Mouse (Mus musculus): ENCODE results near the gene Plcb3.

The Plcb3 gene

DNA sequence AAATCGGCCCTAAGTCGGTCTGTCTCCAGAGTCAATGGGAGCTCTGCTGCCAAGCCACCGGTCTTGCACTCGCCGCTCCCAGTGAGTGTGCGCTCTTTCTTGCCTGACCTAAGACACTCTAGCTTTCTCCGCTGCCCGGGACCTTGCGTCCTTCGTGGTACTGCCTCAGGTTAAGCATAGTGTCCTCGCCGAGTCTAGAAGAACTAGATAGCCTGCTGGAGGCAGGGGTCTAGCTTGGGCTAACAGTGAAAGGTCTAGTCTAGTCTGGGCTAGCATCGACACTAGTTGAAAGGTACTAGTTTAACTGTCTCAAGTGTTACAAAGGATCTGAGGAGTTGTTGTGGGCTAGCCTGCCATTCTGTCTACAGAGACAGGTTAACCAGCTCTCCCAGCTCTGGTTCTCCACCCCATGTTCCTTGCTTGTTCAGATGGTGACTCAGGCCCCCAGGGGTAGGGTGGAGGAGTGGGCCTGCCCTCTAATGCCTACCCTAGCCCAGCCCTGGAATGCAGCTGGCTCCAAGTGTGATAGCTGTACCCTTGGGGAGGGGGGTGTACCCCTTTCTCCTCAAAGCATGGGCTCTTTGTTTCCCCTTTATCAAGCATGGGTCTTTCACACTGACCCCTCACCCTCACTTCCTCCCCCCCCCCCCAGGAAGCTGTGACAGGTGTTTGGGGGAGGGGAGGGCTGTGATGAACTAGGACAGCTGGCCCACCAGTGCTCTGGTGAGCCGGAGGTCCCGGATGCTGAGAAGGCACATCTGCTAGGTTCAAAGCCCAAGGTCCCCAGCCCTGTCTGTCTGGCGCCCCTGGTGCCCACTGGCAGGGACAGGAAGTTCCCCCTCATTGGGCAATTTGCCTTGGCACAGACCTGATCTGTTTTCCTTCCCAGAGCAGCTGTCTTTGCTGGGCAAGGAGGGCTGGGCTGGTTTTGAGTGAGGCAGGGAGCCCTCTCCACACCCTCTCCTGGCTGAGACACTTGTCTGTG lies at the start of gene Plcb3:
Gene Plcb3, minus strand, starts transcription at position 934 of the 985 bp plus-strand sequence.
- in situ Hi-C loops (cut with MboI; ENCODE audit: unreplicated experiment in 2 of 2), result loop anchor here (5.0 kb wide), 2 partner anchors 46 to 54 kb away; partner anchors contain the start of gene Esrra (in 2 of the 2)

DNA sequence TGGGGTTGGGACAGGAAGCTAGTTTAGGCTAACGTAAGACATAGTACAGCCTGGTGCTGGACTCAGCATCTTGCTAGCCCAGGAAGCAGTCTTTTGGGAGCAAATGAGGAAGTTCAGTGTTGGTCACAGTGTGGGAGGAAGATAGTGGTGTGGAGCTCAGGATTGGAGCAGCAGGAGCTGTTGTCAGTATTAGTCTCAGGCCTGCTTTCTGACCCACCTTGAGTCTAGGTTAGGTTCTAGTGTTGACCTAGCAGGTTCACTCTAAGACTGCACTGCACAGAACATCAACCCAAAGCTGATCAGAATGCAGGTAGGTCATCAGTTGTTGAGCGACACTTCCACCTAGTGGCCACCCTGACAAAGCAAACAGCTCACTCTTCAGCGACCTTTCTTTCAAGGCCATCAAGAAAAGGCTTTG lies 44.0 kb upstream of the Plcb3 start:
- in situ Hi-C loops (cut with MboI; ENCODE audit: unreplicated experiment in 2 of 2), result loop anchor here (5.0 kb wide), 4 partner anchors 43 to 528 kb away; partner anchors contain the start of genes Esrra (in 1 of the 2), Kcnk4 (in 1 of the 2) and Plcb3 (in 1 of the 2)

DNA sequence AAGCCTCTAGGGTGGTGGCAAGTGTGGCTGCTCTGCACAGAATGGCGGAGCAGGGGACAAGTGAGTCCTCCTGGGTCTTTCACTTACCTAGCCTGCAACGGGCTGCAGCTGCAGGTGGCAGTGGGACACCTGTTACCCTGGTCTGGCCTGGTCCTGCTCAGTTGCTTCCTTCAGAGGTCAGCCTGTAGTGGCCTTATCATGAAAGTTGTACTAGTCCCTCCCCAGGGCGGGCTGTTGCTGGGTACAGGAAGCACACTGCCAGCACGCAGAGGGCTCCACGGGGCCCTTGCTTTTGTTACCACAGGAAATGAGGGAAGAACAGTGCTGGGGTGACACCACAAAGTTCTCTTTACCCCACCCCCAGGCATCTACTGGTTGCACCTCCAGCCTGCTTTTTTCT lies 42.9 kb upstream of the Plcb3 start, which contains the start of gene Fermt3:
Gene Fermt3, minus strand, starts transcription at position 279 of the 400 bp plus-strand sequence.
- in situ Hi-C loops (cut with MboI; ENCODE audit: unreplicated experiment in 2 of 2), result loop anchor here in 1 of 2 experiments (5.0 kb wide), 1 partner anchor 37 kb away; the partner anchor contains the start of gene Fkbp2

DNA sequence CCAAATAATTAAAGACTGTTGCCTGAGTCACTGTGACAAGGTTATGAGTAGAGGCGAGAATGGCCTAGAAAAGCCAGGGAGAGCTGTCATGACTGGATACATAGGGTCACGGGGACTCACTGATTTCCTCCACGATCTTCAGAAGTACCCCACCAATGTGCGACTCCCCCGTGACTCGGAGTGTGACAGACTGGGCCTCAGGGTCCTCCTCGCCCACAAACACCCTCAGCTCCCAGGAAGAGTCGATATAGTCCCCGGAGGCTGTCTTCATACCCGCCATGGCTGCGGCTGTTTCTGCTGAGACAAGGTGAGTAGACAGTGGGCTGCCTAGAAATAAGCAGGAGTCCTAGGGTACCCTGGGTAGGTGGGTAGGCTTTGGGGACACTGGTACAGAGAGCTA lies 42.3 kb upstream of the Plcb3 start:
- in situ Hi-C loops (cut with MboI; ENCODE audit: unreplicated experiment in 2 of 2), result loop anchor here in 1 of 2 experiments (5.0 kb wide), 1 partner anchor 36 kb away; the partner anchor contains the start of gene Fkbp2

DNA sequence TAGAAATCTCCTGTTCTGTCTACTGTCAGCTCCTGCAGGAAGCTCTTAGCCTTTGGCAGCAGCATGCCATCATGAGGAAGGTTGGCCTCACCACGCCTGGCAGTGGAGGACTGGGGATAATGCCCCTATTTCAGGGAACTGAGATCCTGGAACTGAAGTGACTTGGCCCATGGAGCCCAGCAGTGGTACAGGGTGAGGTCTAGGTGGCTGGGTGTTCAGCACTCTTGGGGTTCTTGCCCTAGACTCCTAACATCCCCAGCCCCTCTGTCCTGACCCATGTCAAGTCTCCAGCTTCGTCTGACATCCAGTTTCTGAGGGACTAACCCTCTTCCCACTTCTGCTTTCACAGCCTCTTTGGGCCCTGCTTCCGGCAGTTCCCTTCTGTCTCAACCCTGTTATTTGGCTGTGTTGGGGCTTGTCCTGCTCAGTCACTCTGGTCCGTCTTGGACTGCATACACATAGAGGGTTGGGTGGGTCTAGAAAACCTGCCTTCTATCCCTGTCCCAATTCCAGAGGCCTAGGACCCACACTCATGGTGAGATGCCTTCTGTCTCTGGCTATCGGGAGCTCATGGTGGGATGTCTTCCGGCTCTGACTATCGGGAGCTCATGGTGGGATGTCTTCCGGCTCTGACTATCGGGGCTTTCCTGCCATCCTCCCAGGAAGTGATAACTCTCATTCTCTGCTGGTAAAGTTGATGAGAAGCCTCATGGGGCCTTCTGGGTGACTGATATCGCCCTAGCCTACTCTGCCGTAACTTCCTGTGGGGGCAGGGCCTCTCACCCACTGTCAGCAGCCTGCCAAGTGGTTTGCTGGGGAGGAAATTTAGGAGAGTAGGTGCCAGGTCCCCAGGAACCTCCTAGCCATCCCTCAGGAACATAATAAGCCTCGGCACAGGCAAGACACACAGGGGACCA lies 41.5 kb upstream of the Plcb3 start:
- in situ Hi-C loops (cut with MboI; ENCODE audit: unreplicated experiment in 2 of 2), result loop anchor here in 1 of 2 experiments (5.0 kb wide), 1 partner anchor 35 kb away; the partner anchor contains the start of gene Fkbp2

DNA sequence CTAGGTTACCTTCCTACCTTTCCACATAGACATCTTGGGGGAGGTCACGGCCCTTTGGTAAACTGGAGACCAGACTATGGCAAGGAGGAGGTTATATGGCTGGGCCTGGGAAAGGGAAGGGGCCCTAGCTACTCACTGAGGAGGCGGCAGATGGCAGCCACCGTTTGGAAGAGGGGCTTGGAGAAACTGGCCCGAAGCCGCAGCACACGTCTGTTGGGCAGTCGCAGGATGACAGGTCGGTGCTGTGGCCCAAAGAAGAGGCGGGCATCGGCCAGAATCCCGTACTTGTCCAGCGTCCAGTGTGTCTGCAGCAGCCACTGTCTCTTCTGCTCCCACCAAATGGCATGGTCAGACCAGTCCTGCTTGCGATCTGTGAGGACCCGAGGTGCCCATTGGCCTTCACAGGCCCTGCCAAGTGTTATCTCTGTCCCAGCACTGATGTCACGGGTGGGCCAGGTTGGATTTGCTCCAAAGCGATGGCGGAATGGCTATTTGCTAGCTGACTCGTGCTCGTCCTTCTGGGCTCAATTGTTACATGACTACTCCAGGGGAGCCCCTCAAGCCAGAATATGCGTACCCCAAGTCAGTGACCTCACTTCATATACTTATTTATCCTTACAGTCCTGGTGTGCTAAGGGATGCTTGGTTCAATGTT lies 38.3 kb upstream of the Plcb3 start:
- in situ Hi-C loops (cut with MboI; ENCODE audit: unreplicated experiment in 2 of 2), result loop anchor here in 1 of 2 experiments (5.0 kb wide), 1 partner anchor 32 kb away; the partner anchor contains the start of gene Fkbp2

DNA sequence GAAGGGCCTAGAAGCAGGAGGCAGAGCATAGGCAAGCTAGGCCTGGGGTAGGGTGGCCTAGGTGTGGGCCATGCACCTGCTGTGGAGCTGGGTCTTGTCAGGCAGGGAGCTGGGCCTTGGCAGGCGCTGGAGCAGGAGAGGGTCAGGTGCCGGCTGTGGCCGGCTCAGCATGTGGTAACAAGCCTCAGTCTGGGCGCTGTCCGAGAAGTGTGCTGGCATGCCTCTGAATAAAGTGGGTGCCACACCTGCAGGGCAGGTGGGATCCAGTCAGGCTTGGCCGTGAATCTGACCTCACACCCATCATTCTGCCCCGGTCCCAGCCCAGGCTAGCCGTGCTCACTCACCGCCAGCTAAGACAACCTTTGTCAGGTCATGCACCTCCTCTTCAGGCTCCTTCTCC lies 37.7 kb upstream of the Plcb3 start:
- in situ Hi-C loops (cut with MboI; ENCODE audit: unreplicated experiment in 2 of 2), result no loop called here

DNA sequence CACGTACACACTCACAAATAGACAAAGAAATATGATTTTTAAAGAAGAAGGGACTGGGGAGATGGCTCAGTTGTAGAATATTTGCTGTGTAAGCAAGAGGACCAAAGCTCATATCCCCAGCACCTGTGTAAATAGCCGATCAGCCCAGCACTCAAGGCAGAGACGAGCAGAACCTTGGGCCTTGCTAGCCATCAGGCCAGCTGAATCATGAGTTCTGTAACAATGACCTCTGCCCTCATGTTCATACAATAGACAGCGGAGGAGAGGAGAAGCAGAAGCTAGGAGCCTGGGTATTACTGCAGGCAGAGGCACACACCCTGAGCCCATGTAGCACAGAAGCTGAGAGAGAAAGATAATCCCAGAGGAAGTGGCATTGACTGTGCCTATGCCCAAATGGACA lies 36.2 kb upstream of the Plcb3 start:
- in situ Hi-C loops (cut with MboI; ENCODE audit: unreplicated experiment in 2 of 2), result no loop called here

DNA sequence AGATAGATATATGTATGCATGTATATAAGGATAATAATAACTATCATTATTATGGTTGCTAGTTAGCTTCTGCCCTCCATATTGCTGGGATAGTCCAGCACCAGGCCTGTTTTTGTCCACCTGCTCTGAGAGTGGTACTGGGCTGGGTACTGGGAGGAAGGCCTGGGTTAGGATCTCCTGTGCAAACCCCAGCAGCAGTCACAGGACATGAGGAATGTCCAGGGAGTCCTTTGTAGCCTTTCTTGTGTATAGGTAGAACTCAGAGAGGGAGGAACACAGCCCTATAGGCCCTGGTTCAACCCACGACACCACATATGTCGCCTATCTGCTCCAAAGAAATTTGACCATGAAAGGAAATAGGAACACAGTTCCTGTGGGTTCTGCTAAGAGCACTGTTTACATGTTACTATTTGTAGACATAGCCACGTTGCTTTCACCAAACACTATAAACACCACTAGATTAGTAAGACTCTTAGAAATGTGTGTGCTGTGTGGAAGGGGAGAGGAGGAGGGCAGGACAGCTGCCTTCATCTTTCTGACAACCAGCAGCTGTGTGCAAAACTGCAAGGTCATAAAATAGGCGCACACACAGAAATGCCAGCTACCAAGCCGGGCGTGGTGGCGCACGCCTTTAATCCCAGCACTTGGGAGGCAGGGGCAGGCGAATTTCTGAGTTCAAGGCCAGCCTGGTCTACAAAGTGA lies 30.8 kb upstream of the Plcb3 start:
- in situ Hi-C loops (cut with MboI; ENCODE audit: unreplicated experiment in 2 of 2), result no loop called here

DNA sequence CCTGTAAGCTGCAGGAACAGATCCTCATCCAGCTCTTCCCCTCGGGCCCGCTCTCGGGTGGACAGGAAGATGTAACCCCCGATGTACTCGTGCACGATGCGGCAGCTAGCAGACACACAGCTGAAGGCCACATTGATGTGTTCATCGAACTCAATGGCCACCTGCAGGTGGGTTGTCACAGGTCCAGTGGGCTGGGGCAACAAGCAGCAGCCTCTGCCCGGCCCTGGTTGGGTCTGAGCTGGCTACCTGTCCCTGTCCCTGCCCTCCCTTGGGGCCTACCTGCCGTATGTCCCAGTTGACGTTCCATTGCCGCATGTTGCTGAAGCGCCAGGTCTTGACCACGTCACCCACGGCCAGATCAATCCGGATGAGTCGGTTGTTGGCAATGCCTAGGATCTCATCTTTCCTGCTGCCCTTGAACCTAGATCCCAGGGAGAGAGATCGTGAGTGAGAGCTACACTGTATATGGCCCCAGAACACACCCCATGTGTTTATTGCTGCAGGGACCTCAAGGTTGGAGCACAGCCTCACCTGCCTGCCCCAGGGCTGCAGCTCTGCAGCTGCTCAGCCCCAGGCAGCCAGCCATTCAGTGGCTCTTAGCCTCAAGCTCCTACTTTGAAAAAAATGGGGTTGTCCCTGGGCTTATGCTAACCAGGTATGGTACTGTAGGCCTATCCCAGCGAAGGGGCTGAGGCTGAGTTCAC lies 23.2 kb upstream of the Plcb3 start:
- in situ Hi-C loops (cut with MboI; ENCODE audit: unreplicated experiment in 2 of 2), result no loop called here

DNA sequence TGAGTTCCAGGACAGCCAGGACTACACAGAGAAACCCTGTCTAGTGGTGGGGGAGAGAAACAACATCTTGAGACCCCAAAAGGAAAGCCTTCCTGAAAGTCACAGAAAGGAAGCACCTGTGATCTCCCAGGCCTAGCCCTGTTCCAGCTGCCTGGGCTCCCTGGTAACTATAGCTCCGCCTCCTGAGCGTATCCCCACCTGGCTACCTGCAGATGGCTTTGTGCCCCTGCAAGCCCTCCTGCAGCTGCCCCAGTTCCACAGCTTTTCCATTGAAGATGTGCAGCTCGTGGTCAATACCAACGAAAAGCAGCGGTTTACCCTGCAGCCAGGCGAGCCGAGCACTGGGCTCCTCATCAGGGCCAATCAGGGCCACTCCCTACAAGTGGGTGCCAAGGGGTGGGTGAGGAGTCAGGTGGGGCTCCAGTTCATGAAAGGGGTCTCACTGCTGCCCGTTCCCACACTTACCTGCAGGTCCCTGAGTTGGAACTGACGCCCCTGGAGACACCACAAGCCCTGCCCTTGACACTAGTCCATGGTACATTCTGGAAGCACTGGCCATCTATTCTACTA lies 21.5 kb upstream of the Plcb3 start:
- in situ Hi-C loops (cut with MboI; ENCODE audit: unreplicated experiment in 2 of 2), result no loop called here

DNA sequence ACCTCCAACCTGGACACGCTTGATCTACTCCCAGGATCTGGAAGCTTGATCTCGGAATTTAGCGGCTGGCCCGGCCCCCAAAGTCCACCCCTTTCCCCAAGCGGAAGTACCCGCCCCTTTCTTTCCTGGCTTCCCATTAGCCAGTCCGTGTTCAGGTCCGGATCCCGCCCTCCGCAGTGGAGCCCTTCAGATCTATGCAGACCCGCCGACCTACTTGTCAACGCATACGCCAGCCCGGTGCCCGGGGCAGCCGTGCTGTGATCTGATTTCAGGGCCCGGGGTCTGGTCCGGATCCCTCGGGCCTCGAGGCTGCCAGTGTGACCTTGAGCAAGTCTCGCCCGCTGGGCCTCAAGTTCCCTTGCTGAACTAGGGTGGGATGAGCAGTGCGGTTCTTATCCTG lies 19.7 kb upstream of the Plcb3 start, which contains the start of the genes Nudt22 and Trpt1:
Gene Nudt22, minus strand, starts transcription at position 112 of the 400 bp plus-strand sequence.
Gene Trpt1, plus strand, starts transcription at position 126 of the 400 bp plus-strand sequence.
- in situ Hi-C loops (cut with MboI; ENCODE audit: unreplicated experiment in 2 of 2), result no loop called here

DNA sequence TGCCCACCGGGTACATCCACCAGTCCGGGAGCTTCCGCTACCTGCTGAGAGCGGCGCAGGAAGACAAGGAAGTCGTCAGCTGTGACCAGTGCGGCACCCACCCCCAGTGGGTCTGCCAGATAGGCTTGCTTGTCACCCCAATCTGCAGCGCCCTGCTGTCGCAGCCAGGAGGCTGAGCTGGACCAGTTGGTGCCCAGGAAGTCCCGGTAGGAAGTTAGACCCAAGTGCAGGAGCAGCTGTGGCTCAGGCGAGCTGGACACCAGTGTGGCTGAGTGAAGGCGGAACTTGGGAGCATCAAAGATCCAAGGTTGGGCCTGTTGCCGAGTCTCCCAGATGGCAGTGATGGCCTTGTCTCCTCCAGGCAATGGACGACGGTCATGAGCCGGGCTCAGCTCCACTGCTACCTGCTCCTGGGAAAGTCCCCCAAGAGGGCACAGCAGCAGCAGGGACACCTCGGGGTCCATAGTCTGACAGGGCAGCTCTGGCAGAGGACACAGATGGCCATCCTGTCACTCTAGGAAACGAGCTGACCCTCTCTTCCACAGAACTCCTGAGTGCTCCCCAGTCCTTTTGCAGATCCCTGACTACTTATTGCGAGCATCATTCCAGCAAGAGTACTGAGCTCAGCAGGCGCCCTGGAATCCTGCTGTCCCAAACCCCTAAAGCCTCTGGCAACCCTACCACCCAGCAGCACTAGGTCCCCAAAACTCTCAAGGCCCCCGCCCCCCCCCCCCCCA lies 19.2 kb upstream of the Plcb3 start:
- in situ Hi-C loops (cut with MboI; ENCODE audit: unreplicated experiment in 2 of 2), result no loop called here

DNA sequence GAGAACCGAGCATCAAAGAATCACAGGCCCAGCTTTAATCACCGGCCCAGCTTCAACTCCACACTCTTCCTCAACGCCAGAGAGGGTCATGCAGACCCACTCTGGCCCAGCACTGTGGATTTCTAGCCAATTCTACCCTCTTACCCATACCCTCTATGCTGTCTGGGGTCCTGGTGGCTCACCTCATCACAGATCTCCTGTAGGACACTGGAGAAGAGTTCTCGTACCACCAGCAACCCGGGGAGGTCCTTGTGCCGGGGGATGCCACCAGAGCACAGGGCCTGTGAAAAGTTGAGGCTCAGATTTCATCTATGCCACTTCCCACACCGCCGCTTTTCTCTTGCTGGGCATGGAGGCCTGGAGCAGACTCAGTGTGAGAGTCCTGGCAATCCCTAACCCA lies 18.2 kb upstream of the Plcb3 start:
- in situ Hi-C loops (cut with MboI; ENCODE audit: unreplicated experiment in 2 of 2), result no loop called here

DNA sequence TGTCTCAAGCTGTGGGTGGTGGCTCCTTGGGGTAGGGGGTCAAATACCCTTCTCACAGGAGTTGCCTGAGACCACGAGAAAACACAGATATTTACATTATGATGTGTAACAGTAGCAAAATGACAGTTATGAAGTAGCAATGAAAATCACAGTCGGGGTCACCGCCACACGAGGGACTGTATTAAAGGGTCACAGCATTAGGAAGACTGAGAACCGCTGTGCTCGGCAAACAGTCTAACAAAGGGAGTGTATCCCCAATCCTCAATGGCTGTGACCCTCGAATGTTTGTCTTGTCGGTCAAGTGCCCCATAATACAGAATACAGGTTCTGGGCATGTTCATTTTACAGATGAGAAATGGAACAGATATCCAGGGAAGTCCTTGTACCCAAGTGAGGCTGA lies 17.7 kb upstream of the Plcb3 start:
- in situ Hi-C loops (cut with MboI; ENCODE audit: unreplicated experiment in 2 of 2), result no loop called here

DNA sequence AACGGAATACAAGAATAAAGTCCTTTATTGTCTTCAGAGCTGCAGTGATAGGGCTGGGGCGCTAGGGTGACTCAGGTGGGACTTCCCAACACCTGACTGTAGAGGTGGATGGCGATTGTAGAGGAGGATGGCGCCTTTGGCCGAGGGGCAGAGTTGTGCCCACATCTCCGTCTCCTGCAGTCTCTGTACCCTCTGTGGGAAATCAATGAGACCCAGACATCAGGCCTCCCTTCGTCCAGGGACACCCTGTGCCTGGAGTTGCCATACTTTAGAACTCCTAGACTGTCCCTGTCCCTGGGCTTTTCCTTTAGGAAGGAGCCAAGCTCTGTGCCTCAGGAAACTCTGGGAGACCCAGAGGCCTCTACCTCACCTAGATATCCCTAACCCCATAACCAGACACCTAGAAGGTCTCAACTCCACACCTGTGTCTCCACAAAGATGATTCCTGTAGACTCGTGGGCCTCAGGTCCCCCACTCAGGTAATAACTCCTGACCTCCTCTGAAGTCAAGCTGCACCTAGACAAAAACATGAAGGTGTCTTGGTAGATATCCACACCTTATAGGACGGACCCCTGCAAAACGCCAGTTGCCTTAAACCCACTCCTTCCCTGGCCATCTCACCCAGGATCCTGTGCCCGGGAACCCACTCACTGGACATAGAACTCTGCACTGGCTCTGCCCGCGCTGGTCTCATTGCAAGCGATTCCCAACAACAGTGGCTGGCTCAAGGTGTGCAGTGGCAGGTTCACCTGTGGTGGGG lies 16.9 kb upstream of the Plcb3 start:
- in situ Hi-C loops (cut with MboI; ENCODE audit: unreplicated experiment in 2 of 2), result no loop called here
